Mouse (Mus musculus) liver, adult 2 months (tissue): ENCODE data around the gene Apoe.

ENCODE experiments used
- CTCF ChIP-seq: fragments of 200-500 bp; IDR thresholded peaks from 2 replicates; pipeline ENCODE4 v1.5.1; 2011; ENCODE audit warnings: low read depth, low read length, control low read depth
- POLR2A ChIP-seq: fragments of 200-500 bp; IDR thresholded peaks from 2 replicates; pipeline ENCODE4 v1.6.1; 2011; ENCODE audit warnings: low read length, control low read depth; ENCODE audit not compliant: insufficient read depth; ENCODE audit errors: extremely low read depth

- TF ChIP-seq CTCF (no peak), POLR2A (0 out of 2 replicates have a peak, but pooled peaks have one; percentile 5)
These were observed 5.6 kb downstream of the Apoe start for GRCm38 (mm10) chr7:19693421-19693820.
